Mouse (Mus musculus) MEL (cell line): ENCODE data around the gene Slc38a4.

ENCODE experiments used
- CTCF ChIP-seq, 3 experiments: IDR thresholded peaks in 2 of 3; conservative IDR thresholded peaks in 1 of 3; 2 replicates each; pipeline ENCODE4 v1.5.1; 2011 to 2012; ENCODE audit warnings: low read length in 3 of 3, low read depth in 2 of 3, mild to moderate bottlenecking in 2 of 3, improper control_type of control experiment in 1 of 3, inconsistent platforms in 1 of 3, mixed read lengths in 1 of 3, moderate library complexity in 1 of 3; ENCODE audit not compliant: control insufficient read depth in 1 of 3, insufficient read depth in 1 of 3, poor library complexity in 1 of 3, severe bottlenecking in 1 of 3
- EP300 ChIP-seq, 2 experiments: IDR thresholded peaks; 2 replicates each; pipeline ENCODE4 v1.6.1; 2011; ENCODE audit warnings: improper control_type of control experiment in 2 of 2, low read length in 2 of 2, low read depth in 1 of 2, mild to moderate bottlenecking in 1 of 2

GRCm38 (mm10) chr15:96963318-96963717 lies 92.4 kb downstream of the Slc38a4 start:
- TF ChIP-seq CTCF (IDR thresholded peaks at IDR 0.05 in 2 of 3, conservative IDR thresholded peaks at IDR 0.05 in 1 of 3; ENCODE audit: control insufficient read depth in 1 of 3, insufficient read depth in 1 of 3, low read depth in 2 of 3, low read length in 3 of 3, poor library complexity in 1 of 3, severe bottlenecking in 1 of 3) (no peak), EP300 (IDR thresholded peaks at IDR 0.05; ENCODE audit: low read depth in 1 of 2, low read length in 2 of 2) (no peak)
